Mouse (Mus musculus): ENCODE results near the gene Pcsk5.

The Pcsk5 gene

GRCm38 (mm10) chr19:17386424-17386823 is 451.0 kb downstream of the Pcsk5 start:
- no peak for DNase-seq

GRCm38 (mm10) chr19:17385426-17385825 is 452.0 kb downstream of the Pcsk5 start:
- DNase-seq, result no peak

- DNase-seq, result no peak
Measured at GRCm38 (mm10) chr19:17385022-17385421, 452.4 kb downstream of the Pcsk5 start.

- DNase-seq, result no peak
Measured at GRCm38 (mm10) chr19:17382807-17383397, 454.5 kb downstream of the Pcsk5 start.
